Mouse (Mus musculus) kidney, adult 2 months (tissue): ENCODE results near the gene Spire2.

Source experiments
- CTCF ChIP-seq: fragments of 200-500 bp; conservative IDR thresholded peaks from 2 replicates; pipeline ENCODE4 v1.5.1; 2011; ENCODE audit warnings: low read depth, mild to moderate bottlenecking, control low read depth, low read length, moderate library complexity, mixed read lengths; ENCODE audit not compliant: insufficient read depth, insufficient read length
- POLR2A ChIP-seq: fragments of 200-500 bp; IDR thresholded peaks from one replicate; pipeline ENCODE4 v1.6.1; 2011; ENCODE audit warnings: low read depth, low read length, control low read depth

GRCm38 (mm10) chr8:123401936-123402335, 69.4 kb downstream of the Spire2 start:
- TF ChIP-seq POLR2A = no peak
- TF ChIP-seq CTCF = no peak
